Mouse (Mus musculus) kidney, adult 2 months (tissue): ENCODE data around the gene Tbc1d1.

Experiments
- CTCF ChIP-seq: fragments of 200-500 bp; conservative IDR thresholded peaks from 2 replicates; pipeline ENCODE4 v1.5.1; 2011; ENCODE audit warnings: low read depth, mild to moderate bottlenecking, control low read depth, low read length, moderate library complexity, mixed read lengths; ENCODE audit not compliant: insufficient read depth, insufficient read length
- POLR2A ChIP-seq: fragments of 200-500 bp; IDR thresholded peaks from one replicate; pipeline ENCODE4 v1.6.1; 2011; ENCODE audit warnings: low read depth, low read length, control low read depth

- no peak for TF ChIP-seq CTCF
- TF ChIP-seq POLR2A = no peak
Measured at GRCm38 (mm10) chr5:64190892-64191291, 34.8 kb downstream of the Tbc1d1 start.
